In the genomic region with DNA sequence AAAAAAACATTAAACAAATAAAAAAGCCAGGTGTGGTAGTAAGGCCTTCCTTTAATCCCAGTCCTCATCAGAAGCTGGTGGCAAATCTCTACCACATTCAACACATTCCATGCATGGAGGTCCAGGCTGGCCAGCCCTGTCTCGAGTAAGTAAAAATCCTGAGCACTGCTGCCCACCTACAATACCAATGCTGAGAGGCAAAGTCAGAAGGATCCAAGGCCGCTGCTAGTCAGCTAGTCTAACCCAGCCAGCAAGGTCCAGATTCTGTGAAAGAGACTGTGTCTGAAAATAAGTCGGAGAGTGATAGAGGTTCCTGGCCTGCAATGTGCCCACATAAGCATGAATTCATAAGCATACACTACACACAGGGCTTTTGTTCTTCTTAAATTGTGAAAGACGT, we compare ENCODE assay signal across 22 mouse cellular contexts.
"Had no signal": no experiment of that assay in that cellular context is flagged by ENCODE, and none has a peak within 500 bp of the region (broad histone marks: within the 10 kb centered on the region; RNA-seq: fewer than 3 reads in every experiment).

No protein-coding gene starts in this region.

- H3K4me2 ChIP-seq: intestine, embryonic 15.5 days; kidney, embryonic 15.5 days; limb, embryonic 12.5 days; limb, embryonic 15.5 days; liver, embryonic 12.5 days; liver, embryonic 15.5 days; midbrain, embryonic 13.5 days; neural tube, embryonic 12.5 days; neural tube, embryonic 15.5 days; stomach, embryonic 15.5 days had no signal

- H3K9me3 ChIP-seq: intestine, embryonic 15.5 days; kidney, embryonic 15.5 days; limb, embryonic 12.5 days; limb, embryonic 15.5 days; liver, embryonic 12.5 days; liver, embryonic 15.5 days; midbrain, embryonic 13.5 days; neural tube, embryonic 12.5 days; neural tube, embryonic 15.5 days; stomach, embryonic 15.5 days had no signal

- H3K27ac ChIP-seq: intestine, embryonic 15.5 days; kidney, embryonic 15.5 days; limb, embryonic 12.5 days; limb, embryonic 15.5 days; liver, embryonic 12.5 days; liver, embryonic 15.5 days; midbrain, embryonic 13.5 days; neural tube, embryonic 12.5 days; neural tube, embryonic 15.5 days; stomach, embryonic 15.5 days had no signal

- H3K4me3 ChIP-seq: intestine, embryonic 15.5 days; kidney, embryonic 15.5 days; limb, embryonic 12.5 days; limb, embryonic 15.5 days; liver, embryonic 12.5 days; liver, embryonic 15.5 days; midbrain, embryonic 13.5 days; neural tube, embryonic 12.5 days; neural tube, embryonic 15.5 days; stomach, embryonic 15.5 days had no signal

- ATAC-seq: intestine, embryonic 15.5 days; liver, embryonic 12.5 days had no signal

- H3K27me3 ChIP-seq: intestine, embryonic 15.5 days; kidney, embryonic 15.5 days; limb, embryonic 12.5 days; limb, embryonic 15.5 days; liver, embryonic 12.5 days; liver, embryonic 15.5 days; midbrain, embryonic 13.5 days; neural tube, embryonic 12.5 days; neural tube, embryonic 15.5 days; stomach, embryonic 15.5 days had no signal

- H3K9ac ChIP-seq: intestine, embryonic 15.5 days; kidney, embryonic 15.5 days; limb, embryonic 12.5 days; limb, embryonic 15.5 days; liver, embryonic 12.5 days; liver, embryonic 15.5 days; midbrain, embryonic 13.5 days; neural tube, embryonic 12.5 days; neural tube, embryonic 15.5 days; stomach, embryonic 15.5 days had no signal

- DNase-seq: kidney, adult 11 months; kidney, adult 8-10 months; kidney, postnatal 10 days; kidney, postnatal 4 days; left cerebral cortex, postnatal 4 days; lung, adult 2 months; lung, postnatal 14 days; lung, postnatal 4 days; retina, postnatal 1 day; right cerebral cortex, postnatal 25 days; spleen, adult 18-20 months; thymus, postnatal 25 days had no signal

- H3K4me1 ChIP-seq: intestine, embryonic 15.5 days; kidney, embryonic 15.5 days; limb, embryonic 12.5 days; limb, embryonic 15.5 days; liver, embryonic 12.5 days; liver, embryonic 15.5 days; midbrain, embryonic 13.5 days; neural tube, embryonic 12.5 days; neural tube, embryonic 15.5 days; stomach, embryonic 15.5 days had no signal
